Mouse (Mus musculus) C2C12 (cell line): Measurements from ENCODE around the gene H2-Ke6. TPM values are rescaled to one million over a fixed set of nuclear protein-coding genes. Genes with fewer than 3 reads are reported as not detected.

ENCODE experiments used
- H3K27me3 ChIP-seq: one replicate; pipeline ENCODE4 v1.6.1; 2011; ENCODE audit not compliant: control insufficient read depth, insufficient read depth, insufficient read length
- H3K36me3 ChIP-seq: one replicate; pipeline ENCODE4 v1.6.1; 2011; ENCODE audit not compliant: control insufficient read depth, insufficient read depth
- H3K4me3 ChIP-seq: one replicate; pipeline ENCODE4 v1.5.1; 2011; ENCODE audit warnings: mild to moderate bottlenecking, control low read depth; ENCODE audit not compliant: poor library complexity, insufficient read depth, severe bottlenecking
- H3K79me2 ChIP-seq: one replicate; pipeline ENCODE4 v1.6.1; 2011; ENCODE audit not compliant: control insufficient read depth, insufficient read depth
- H3K79me3 ChIP-seq: one replicate; pipeline ENCODE4 v1.6.1; 2011; ENCODE audit warnings: low read depth, control low read depth
- H3ac ChIP-seq: one replicate; pipeline ENCODE3; 2011; ENCODE audit warnings: low read depth; ENCODE audit not compliant: control insufficient read depth, insufficient read length
- CEBPB ChIP-seq: IDR thresholded peaks from one replicate; pipeline ENCODE4 v1.6.1; 2011; ENCODE audit warnings: low read depth, mild to moderate bottlenecking, control low read depth, moderate library complexity
- CTCF ChIP-seq: IDR thresholded peaks from one replicate; pipeline ENCODE4 v1.5.1; 2011; ENCODE audit not compliant: control insufficient read depth, insufficient read depth, insufficient read length
- FOSL1 ChIP-seq: IDR thresholded peaks from one replicate; pipeline ENCODE4 v1.8.0; 2011; ENCODE audit warnings: mild to moderate bottlenecking, low read length; ENCODE audit not compliant: poor library complexity, insufficient read depth, severe bottlenecking
- MAX ChIP-seq: IDR thresholded peaks from one replicate; pipeline ENCODE4 v1.6.1; 2011; ENCODE audit warnings: mild to moderate bottlenecking, control low read depth
- MYOD1 ChIP-seq: IDR thresholded peaks from one replicate; pipeline ENCODE4 v1.6.1; 2011; ENCODE audit warnings: low read depth; ENCODE audit not compliant: control insufficient read depth, insufficient read length
- MYOG ChIP-seq: IDR thresholded peaks from one replicate; pipeline ENCODE4 v1.6.1; 2011; ENCODE audit not compliant: control insufficient read depth, insufficient read length; ENCODE audit errors: extremely low read depth
- USF1 ChIP-seq: IDR thresholded peaks from one replicate; pipeline ENCODE4 v1.6.1; 2011; ENCODE audit warnings: low read depth, mild to moderate bottlenecking, control low read depth, moderate library complexity
- microRNA-seq: library from miRNA; unstranded; fragments of <30 nt; microRNA quantifications from one replicate; pipeline ENCODE4, GENCODE M21; 2019; ENCODE audit warnings: borderline microRNAs expressed
- polyA plus RNA-seq: library from polyadenylated mRNA; unstranded; fragments of >200 nt; fragmentation: generic; extraction: Trizol; gene quantifications from one replicate; pipeline ENCODE4 v1.2.1, GENCODE M21; 2012; ENCODE audit warnings: missing spikeins

H2-Ke6 gene
- polyA plus RNA-seq, 1 experiment, result 17.6 TPM

DNA sequence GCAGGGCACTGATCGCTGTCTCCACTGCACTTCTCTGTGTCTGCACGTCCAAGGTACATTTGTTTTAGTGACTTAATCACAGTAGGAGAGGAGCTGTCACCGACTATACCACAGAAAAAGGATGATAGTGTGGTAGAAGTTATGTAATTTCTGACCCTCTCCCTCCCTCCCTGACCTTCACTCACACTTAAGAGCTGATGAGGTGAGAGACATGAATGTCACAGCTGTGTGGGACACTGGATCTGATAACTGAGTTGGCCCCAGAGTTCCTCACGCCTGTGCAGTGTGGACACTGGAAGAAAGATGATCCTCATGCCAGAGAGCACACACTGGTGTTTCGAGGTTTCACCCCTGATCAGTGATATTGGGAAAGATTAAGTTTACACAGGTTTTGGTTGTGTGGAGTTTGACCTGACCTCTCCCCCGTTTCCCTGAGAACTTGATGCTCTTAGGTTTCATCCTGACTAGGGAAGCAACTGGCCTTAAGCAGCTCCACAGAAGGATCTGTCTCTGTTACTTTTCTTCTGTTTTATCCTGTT, 48.3 kb downstream of the H2-Ke6 start:
- H3K36me3 ChIP-seq, result no peaks in the 10 kb centered on the region
- H3K4me3 ChIP-seq, result no peak overlapping the region
- H3K79me3 ChIP-seq, result no peaks in the 10 kb centered on the region
- no peak overlapping the region for H3ac ChIP-seq
- H3K27me3 ChIP-seq, result peaks cover 20% of the 10 kb centered on the region
- TF ChIP-seq MYOD1 (no peak), CEBPB (no peak), MYOG (no peak), USF1 (no peak)
- H3K79me2 ChIP-seq, result no peaks in the 10 kb centered on the region

DNA sequence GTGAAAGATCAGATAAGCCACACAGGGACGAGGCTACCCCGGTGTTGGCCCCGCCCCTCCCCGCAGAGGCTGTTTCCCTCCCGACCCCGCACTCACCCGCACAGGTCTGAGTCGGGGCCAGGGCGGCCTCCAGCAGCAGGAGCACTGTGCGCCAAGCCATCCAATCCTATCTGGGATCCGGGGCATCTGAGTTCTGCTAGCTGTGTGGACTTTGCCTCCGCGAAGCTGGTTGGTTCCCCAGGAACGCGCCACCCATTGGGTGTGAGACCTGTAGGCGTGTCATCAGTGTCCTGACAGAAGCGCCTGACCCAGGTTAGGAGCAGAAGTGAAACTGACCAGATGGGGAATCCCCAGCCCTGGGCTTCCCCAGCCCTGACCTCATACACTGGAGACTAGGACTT, 49.2 kb downstream of the H2-Ke6 start:
- no peak overlapping the region for H3ac ChIP-seq
- H3K4me3 ChIP-seq, result no peak overlapping the region
- no peaks in the 10 kb centered on the region for H3K36me3 ChIP-seq
- TF ChIP-seq CEBPB, result no peak
- no peak for TF ChIP-seq MYOG
- no peak for TF ChIP-seq FOSL1
- no peak for TF ChIP-seq MAX
- TF ChIP-seq MYOD1, result no peak
- TF ChIP-seq USF1, result no peak
- TF ChIP-seq CTCF, result no peak
- H3K79me3 ChIP-seq, result no peaks in the 10 kb centered on the region
- H3K27me3 ChIP-seq, result peaks cover 24% of the 10 kb centered on the region
- no peaks in the 10 kb centered on the region for H3K79me2 ChIP-seq

DNA sequence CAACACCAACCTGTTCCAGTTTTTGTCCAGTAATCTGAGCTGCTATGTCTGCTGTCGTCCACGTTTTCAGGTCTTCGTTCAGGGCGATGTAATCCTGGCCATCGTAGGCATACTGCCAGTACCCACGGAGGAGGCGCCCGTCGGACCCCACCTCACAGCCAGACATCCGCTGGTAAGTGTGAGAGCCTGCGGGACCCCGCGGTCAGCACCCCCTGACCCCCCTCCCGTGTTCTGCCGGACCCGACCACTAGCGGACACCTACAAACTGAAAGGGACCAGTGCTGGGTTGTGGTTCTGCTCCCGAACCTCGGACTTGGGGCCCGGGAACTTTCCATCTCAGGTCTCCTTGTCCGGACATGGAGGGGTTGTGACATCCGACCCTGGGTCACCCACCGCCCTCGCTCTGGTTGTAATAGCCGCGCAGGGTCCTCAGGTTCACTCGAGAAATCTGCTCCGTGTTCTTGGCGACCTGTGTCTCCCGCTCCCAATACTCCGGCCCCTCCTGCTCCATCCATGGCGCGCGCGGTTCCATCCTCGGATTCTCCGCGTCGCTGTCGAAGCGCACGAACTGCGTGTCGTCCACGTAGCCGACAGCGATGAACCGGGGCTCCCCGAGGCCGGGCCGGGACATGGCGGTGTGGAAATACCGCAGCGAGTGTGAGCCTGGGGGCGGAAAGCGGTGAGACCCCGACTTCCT, 49.9 kb downstream of the H2-Ke6 start:
- no peaks in the 10 kb centered on the region for H3K79me3 ChIP-seq
- no peak for TF ChIP-seq MYOD1
- TF ChIP-seq MYOG, result no peak
- TF ChIP-seq CTCF, result no peak
- no peak for TF ChIP-seq CEBPB
- no peaks in the 10 kb centered on the region for H3K36me3 ChIP-seq
- H3ac ChIP-seq, result no peak overlapping the region
- no peaks in the 10 kb centered on the region for H3K79me2 ChIP-seq
- H3K4me3 ChIP-seq, result no peak overlapping the region
- peaks cover 24% of the 10 kb centered on the region for H3K27me3 ChIP-seq

Small RNAs within 50 kb of the gene (microRNA-seq; reads per million reads assigned to microRNA genes)
- gene Mir219a-1 (1.3 reads per million, percentile 29 among the genes with 10 or more reads in this experiment), gene Mir219c (not detected)

Other genes with a start within 250 kb of the H2-Ke6 start
- gene Angptl4, start 246.2 kb downstream of the H2-Ke6 start, polyA plus RNA-seq, result 212 TPM
- 5.0 TPM for gene Kank3, start 217.5 kb downstream of the H2-Ke6 start, polyA plus RNA-seq
- 8,619 TPM for gene Rps28, start 203.5 kb downstream of the H2-Ke6 start, polyA plus RNA-seq
- gene Ndufa7, start 203.5 kb downstream of the H2-Ke6 start, polyA plus RNA-seq, result 493 TPM
- gene Cd320, start 185.0 kb downstream of the H2-Ke6 start, polyA plus RNA-seq, result 77.8 TPM
- not detected for gene Gm7029, start 154.2 kb downstream of the H2-Ke6 start, polyA plus RNA-seq
- gene Kifc1, start 137.4 kb downstream of the H2-Ke6 start, polyA plus RNA-seq, result 68.6 TPM
- not detected for gene Platr17, start 122.9 kb downstream of the H2-Ke6 start, polyA plus RNA-seq
- gene Daxx, start 118.6 kb downstream of the H2-Ke6 start, polyA plus RNA-seq, result 19.3 TPM
- 30.5 TPM for gene Tapbp, start 112.2 kb downstream of the H2-Ke6 start, polyA plus RNA-seq
- gene Zbtb22, start 112.2 kb downstream of the H2-Ke6 start, polyA plus RNA-seq, result 30.3 TPM
- 31.7 TPM for gene Rgl2, start 98.5 kb downstream of the H2-Ke6 start, polyA plus RNA-seq
- 130 TPM for gene Pfdn6, start 87.7 kb downstream of the H2-Ke6 start, polyA plus RNA-seq
- 64.8 TPM for gene Wdr46, start 87.4 kb downstream of the H2-Ke6 start, polyA plus RNA-seq
- gene B3galt4, start 76.6 kb downstream of the H2-Ke6 start, polyA plus RNA-seq, result 1.5 TPM
- 24.4 TPM for gene Vps52, start 72.2 kb downstream of the H2-Ke6 start, polyA plus RNA-seq
- 517 TPM for gene Rps18, start 72.1 kb downstream of the H2-Ke6 start, polyA plus RNA-seq
- 19.0 TPM for gene H2-K1, start 27.7 kb downstream of the H2-Ke6 start, polyA plus RNA-seq
- 26.8 TPM for gene Ring1, start 3.4 kb downstream of the H2-Ke6 start, polyA plus RNA-seq
- 175 TPM for gene Slc39a7, start 3.6 kb upstream of the H2-Ke6 start, polyA plus RNA-seq
- gene Rxrb, start 3.8 kb upstream of the H2-Ke6 start, polyA plus RNA-seq, result 39.0 TPM
- gene Col11a2, start 11.4 kb upstream of the H2-Ke6 start, polyA plus RNA-seq, result 0.77 TPM
- gene H2-Oa, start 64.3 kb upstream of the H2-Ke6 start, polyA plus RNA-seq, result not detected
- 5.2 TPM for gene H2-DMa, start 91.5 kb upstream of the H2-Ke6 start, polyA plus RNA-seq
- gene Brd2, start 94.6 kb upstream of the H2-Ke6 start, polyA plus RNA-seq, result 127 TPM
- not detected for gene H2-DMb2, start 115.2 kb upstream of the H2-Ke6 start, polyA plus RNA-seq
- gene H2-DMb1, start 125.0 kb upstream of the H2-Ke6 start, polyA plus RNA-seq, result not detected
- 0.30 TPM for gene Tap1, start 159.5 kb upstream of the H2-Ke6 start, polyA plus RNA-seq
- gene Psmb9, start 159.7 kb upstream of the H2-Ke6 start, polyA plus RNA-seq, result 0.07 TPM
- 0.05 TPM for gene Psmb8, start 169.7 kb upstream of the H2-Ke6 start, polyA plus RNA-seq
- gene Tap2, start 175.5 kb upstream of the H2-Ke6 start, polyA plus RNA-seq, result 0.47 TPM
- gene H2-Ob, start 210.8 kb upstream of the H2-Ke6 start, polyA plus RNA-seq, result not detected
- not detected for gene H2-Ab1, start 229.6 kb upstream of the H2-Ke6 start, polyA plus RNA-seq